Mouse (Mus musculus) left cerebral cortex, adult 11 months (tissue): ENCODE results near the gene Defb6.

Experiments used
- DNase-seq: peaks from one replicate; pipeline ENCODE4 v3.0.0; 2022; ENCODE audit warnings: low spot score

The Defb6 gene

GRCm38 (mm10) chr8:19225161-19225560 lies at the start of gene Defb6:
Gene Defb6, plus strand, starts transcription at chr8:19225478.
- no peak for DNase-seq

- DNase-seq = no peak
Observed at GRCm38 (mm10) chr8:19238101-19238500, 12.8 kb downstream of the Defb6 start.

DNA sequence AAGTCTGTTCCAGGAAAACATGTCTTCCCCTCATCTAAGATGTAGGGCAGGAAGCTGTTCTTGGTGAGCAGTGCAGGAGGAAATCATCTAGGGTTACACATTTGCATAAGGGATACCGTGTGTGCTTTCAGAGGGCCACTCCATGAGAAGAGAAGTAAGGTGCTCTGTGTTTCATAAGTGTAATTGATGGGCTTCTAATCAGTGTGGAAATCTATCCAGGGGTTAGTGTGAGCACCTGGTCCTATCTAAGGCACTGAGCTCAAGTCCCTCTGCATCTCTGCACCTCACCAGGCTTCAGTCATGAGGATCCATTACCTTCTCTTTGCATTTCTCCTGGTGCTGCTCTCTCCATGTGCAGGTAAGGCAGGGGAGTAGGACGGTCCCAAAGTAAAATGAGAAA lies 14.3 kb downstream of the Defb6 start, which contains the start of gene Defb46:
Gene Defb46, plus strand, starts transcription at position 301 of the 400 bp plus-strand sequence.
- no peak for DNase-seq

GRCm38 (mm10) chr8:19247280-19247679 lies 22.0 kb downstream of the Defb6 start, which contains the start of gene Defb5:
Gene Defb5, plus strand, starts transcription at chr8:19247580.
- DNase-seq = no peak

DNA sequence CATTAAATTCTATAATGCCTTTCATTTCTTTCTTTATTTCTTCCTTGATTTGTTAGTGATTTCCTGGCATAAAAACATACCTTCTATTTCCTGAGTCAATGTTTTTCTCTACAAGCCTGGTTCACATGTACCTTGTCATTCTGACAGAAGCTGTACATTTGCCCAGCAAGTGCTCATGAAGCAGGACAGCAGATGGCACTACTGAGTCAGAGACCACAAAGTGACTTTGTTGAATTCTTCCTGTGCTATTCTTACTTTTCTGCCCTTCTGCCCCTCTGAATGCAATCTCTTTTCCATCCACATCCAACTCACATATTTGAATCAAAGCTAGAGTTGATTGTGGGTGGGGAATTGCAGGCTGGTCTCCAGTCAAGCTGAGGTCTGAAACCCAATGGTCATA lies 32.9 kb downstream of the Defb6 start:
- DNase-seq = no peak

DNA sequence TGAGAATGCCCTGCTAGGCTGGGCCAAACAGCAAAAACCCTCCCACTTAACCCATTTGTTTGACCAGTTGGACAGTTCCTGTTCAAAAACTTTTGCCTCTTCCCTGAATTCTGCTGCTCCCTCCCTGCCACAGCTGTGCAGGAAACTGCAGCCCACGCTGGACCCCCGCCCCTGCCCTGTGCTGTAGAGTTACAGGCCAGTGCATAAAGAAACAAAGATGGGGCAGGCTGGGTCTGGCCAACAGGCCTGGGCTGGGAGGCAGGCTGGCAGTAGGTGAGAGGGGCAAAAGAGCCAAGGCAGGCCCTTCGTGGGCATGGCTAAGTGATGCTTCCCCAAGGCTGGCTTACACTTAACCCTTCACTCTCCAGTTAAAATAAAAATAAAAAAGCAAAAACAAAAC lies 34.4 kb downstream of the Defb6 start:
- no peak for DNase-seq
